Mouse (Mus musculus) left cerebral cortex, adult 2 months (tissue): ENCODE measurements at regions not wholly inside any gene's neighbourhood (a gene's known extent, or its start where the extent isn't known, plus 50 kb on each side); places are given as distances from the start of the nearest gene placed in this dataset.
"Not testable (repeated sequence)": the region's sequence is repeated elsewhere in the genome, so short reads cannot be mapped to it uniquely, and the experiment has no call there.

ENCODE experiments used
- DNase-seq, 2 experiments: peaks; one replicate each; pipeline ENCODE4 v3.0.0; 2021 to 2022; ENCODE audit warnings: low spot score in 2 of 2, mixed read lengths in 1 of 2; ENCODE audit errors: extremely low spot score in 1 of 2
- H3K27ac ChIP-seq: fragments of 200-600 bp; 2 replicates; pipeline ENCODE4 v1.8.1; 2022
- H3K4me3 ChIP-seq: fragments of 200-600 bp; 2 replicates; pipeline ENCODE4 v1.8.1; 2022
- CTCF ChIP-seq: fragments of 200-600 bp; IDR thresholded peaks from 2 replicates; pipeline ENCODE4 v1.8.1; 2022; ENCODE audit warnings: antibody characterized with exemption, mild to moderate bottlenecking, moderate library complexity
- intact Hi-C: fragments of 180-260 bp; cut with DNase I; formaldehyde crosslinking; loops from one replicate; pipeline ENCODE4 v1.15.1; 2025

DNA sequence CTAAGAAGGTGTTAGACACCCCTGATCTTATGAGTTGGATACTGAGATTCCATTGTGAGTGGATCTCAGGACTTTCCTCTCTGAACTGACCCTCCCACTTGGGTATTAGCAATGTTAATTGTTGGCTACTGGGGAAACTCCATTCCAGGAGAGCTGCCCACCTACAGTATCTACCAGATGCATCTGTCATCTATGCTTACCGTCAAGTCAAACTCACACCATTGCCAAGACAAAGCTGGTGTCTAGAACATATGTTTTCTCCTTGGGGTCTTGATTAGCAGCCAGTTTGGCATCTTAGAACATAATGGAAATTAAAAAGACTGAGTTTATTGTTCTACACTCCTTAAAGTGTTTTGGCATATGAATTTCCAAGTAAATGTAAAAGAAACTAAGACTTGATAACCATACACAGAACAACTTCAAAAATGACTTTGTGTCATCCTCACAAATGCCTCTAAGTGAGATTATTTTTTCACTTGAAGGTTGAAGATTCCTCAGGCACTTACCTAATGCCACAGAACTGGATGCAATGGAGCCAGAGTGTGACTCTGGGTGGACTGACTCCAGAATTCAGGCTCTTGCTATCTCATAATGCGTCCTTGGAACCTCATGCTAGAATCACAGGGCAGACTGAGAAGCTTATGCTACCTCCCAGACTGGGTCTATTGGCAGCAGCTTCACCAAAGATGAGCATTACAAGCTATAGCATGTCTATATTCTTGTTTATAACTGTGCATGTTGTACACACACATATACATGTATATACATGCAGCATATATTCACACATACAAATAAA lies 107.5 kb upstream of the Rnf152 start:
- Histone ChIP-seq H3K27ac (no peak overlapping the region), H3K4me3 (no peak overlapping the region)
- intact Hi-C loops: no loop called here
- DNase-seq: no peak
- no peak for TF ChIP-seq CTCF

DNA sequence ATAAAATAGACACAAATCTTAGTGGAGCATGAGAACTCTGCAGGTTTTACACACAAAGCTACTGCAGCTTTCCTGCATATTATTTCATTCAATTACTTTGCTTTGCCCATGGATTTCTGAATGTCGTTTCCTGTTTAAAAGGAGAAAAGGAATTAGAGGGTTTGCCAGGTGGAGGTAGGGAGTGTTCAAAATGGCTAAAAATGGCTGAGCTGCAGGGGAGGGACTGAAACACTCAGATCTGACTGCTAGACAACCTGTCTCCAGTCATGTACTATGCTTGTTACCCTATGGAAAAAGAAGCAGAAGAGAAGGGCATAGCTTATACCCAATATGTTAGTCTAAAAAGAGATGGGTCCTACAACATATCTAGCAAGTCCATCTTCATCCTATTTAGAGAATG lies 106.2 kb upstream of the Rnf152 start:
- DNase-seq: no peak
- no peak overlapping the region for H3K27ac ChIP-seq
- intact Hi-C loops: no loop called here

DNA sequence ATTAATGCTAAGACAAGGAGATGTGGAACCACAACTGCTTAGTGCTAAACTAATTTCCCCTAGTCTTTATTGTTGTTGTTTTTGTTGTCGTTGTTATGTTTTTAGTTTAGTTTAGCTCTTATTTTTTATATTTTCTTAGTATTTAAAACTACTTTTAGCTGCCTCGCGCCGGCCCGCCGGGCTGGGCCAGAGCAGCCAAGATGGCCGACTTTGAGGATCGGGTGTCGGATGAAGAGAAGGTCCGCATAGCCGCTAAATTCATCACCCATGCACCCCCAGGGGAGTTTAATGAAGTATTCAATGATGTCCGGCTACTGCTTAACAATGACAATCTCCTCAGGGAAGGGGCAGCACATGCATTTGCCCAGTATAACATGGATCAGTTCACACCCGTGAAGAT lies 99.3 kb upstream of the Rnf152 start:
- H3K4me3 ChIP-seq, H3K27ac ChIP-seq, intact Hi-C loops, DNase-seq: not testable (repeated sequence)

More for the DNA sequence above, 106.2 kb upstream of the Rnf152 start:
- H3K4me3 ChIP-seq: no peak overlapping the region
- no peak for TF ChIP-seq CTCF

DNA sequence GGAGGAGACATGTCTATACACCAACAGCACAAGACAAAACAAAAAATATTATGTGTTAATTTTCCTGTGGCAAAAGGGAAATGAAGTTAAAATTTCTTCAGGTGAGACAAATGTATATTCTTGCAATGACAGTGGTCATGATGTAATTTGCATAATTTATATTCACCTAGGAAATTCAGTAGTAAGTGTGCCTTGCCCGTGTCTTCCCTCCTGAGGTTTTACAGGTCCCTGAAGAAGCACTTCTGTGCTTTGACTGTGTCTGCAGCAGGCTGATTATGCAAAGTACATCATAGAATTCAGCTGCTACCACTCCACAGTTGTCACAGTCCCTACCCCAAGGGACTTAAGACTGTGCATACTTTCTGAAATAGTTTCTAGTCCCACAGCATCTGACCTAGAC lies 98.2 kb upstream of the Rnf152 start:
- DNase-seq: no peak
- H3K27ac ChIP-seq: no peak overlapping the region
- no peak overlapping the region for H3K4me3 ChIP-seq
- TF ChIP-seq CTCF: no peak
- intact Hi-C loops: no loop called here

DNA sequence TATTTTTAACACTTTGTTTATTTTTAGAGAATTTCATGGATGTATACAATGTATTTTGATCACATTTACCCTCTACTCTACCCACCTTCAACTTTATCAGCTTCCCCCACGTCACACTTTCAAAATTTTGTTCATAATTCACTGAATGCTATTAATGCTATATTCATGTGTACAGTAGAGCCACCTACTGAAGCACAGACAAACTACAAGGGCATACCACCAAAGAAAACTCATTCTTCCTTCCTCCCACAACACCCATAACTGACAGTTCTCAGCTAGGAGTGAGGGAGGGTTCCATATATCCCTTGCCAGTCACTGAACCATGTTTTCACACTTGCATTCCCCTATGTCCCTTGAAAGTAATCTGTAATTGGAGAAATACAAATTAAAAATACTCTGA lies 89.7 kb upstream of the Rnf152 start:
- intact Hi-C loops: no loop called here
- Histone ChIP-seq H3K4me3 (no peak overlapping the region), H3K27ac (no peak overlapping the region)
- peak; percentile 38 for TF ChIP-seq CTCF
- DNase-seq: no peak

DNA sequence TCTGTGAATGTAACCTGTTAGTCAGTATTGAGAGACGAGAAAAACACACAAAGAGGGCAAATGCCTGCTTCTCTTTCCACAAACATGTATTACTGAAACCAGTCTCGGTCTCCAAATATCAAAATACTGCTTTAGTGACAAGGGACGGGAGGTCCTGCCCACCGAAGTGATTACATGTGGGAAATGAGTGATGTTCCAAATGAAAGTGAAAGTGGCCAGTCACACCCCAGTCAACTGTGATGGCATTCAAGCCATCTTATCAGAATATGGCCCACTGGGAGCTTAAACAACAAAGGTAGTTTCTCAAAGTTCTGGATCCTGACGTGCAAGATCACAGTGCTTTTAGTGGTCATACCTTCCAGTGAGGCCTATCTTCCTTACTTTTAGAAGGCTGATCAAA lies 87.0 kb upstream of the Rnf152 start:
- no peak for DNase-seq

DNA sequence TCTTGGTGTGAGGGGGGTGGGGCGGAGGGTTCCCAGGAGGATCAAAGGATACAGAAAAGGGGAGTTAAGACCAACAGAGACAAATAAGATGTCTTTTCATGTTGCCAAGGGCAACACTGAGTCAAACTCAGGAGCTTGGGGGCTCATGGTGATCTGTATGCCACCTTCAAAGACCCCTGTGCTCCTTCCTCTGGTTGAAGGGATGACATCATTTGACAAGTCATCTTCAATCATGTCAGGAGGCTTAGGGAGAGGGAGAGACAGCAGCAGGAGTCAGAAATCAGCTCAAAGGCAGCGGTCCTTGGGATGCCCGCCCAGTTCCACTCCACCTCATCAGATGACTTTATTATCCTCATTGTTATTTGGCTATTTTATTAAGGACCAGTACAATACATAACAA lies 83.8 kb upstream of the Rnf152 start:
- H3K4me3 ChIP-seq: no peak overlapping the region
- no peak for DNase-seq
- intact Hi-C loops: no loop called here
- TF ChIP-seq CTCF: no peak
- no peak overlapping the region for H3K27ac ChIP-seq

More for the DNA sequence above, 87.0 kb upstream of the Rnf152 start:
- Histone ChIP-seq H3K27ac (no peak overlapping the region), H3K4me3 (no peak overlapping the region)
- intact Hi-C loops: no loop called here
- no peak for TF ChIP-seq CTCF

DNA sequence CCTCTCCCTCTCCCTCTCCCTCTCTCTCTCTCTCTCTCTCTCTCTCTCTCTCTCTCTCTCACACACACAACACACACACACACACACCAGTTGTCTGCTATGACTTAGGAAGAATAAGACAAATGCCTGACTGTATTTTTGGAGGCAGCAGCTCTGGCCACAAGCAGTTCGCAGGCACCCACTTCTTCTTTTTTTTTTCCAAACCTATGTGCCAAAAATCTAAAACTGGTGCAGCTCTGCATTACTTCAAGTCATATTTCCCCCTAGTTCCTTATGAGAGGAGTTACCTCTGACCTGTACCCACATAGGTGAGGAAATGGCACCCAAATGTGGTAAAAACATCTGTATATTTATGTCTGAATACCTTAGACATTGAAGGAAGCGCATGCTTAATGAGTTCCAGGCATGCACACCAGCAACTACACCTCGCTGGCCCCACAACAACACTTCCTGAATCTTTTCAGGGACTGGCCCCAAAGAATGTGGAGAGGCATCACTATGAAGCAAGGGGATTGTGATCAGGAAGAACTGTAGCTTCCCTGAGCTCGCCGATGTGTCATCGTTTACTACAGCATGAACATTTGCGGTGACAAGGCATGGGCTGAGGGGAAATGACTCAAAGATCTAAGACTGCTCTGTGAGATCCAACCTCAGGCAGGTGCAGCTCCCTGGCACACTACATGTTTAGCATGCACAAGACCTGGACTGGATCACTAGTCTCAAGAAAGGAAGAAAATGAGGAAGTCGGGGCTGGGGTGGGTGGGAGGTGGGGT lies 78.3 kb upstream of the Rnf152 start:
- no peak for TF ChIP-seq CTCF
- H3K27ac ChIP-seq: no peak overlapping the region
- no peak for DNase-seq
- intact Hi-C loops: no loop called here
- no peak overlapping the region for H3K4me3 ChIP-seq

DNA sequence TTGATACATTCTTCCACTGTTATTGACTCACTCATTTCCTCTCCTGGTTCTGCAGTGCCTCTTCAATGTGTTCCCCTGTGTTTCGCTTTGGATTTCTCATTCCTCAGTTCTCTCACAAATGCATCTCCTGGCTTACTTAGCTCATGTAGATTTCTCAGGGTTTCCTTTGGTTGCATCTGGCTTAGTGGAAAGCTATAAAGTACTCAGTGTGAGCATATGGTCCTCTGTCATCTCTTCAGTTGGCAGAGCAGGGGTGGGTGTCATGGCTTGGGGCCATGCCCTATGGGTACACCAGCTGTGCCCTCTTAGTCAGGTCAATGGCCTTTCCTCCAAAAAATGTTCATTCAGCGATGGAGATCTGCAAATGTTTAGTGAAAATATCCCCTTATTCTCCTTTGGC lies 77.4 kb upstream of the Rnf152 start:
- TF ChIP-seq CTCF: no peak
- intact Hi-C loops: no loop called here
- Histone ChIP-seq H3K27ac (no peak overlapping the region; the same call in 1 of the 2 replicates), H3K4me3 (no peak overlapping the region)
- DNase-seq: no peak

DNA sequence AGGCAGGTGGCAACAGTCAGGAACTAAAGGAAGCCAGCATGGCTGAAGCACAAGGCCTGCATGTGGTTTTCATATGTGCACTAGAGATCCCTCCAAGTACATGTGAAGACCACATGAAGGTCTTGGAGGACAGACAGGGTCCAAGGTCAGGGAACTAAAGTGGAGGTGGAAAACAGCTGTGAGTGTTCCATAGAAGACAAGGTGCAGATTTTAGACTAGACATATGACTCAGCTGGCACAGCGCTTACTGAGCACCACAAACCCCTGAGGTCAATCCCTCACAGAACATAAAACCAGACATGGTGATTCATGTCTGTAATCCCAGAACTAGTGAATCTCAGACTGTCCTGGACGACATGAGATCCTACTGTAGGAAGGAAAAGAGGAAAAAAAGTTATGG lies 75.3 kb upstream of the Rnf152 start:
- intact Hi-C loops: no loop called here
- no peak for DNase-seq
- Histone ChIP-seq H3K4me3 (no peak overlapping the region), H3K27ac (no peak overlapping the region)
- no peak for TF ChIP-seq CTCF

DNA sequence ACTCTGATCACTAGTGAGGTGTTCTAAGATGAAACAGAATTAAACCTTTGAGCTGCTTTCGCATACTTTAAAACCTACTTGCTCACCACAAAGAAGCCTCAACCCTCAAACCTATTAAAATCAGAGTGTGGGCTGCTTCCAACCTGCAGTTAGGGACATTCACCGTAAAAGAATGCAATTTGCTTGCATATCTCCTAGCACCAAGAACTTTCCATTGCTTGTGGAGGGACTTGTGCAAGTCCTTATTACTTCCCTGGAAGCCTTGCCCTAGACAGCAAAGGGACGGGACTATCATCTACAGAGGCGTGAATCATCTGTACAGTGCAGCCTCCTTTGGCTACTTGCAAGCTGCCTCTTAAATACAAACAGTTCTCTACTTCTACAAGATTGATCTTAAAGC lies 74.2 kb upstream of the Rnf152 start:
- intact Hi-C loops: no loop called here
- no peak overlapping the region for H3K4me3 ChIP-seq
- TF ChIP-seq CTCF: no peak
- no peak for DNase-seq
- no peak overlapping the region for H3K27ac ChIP-seq

DNA sequence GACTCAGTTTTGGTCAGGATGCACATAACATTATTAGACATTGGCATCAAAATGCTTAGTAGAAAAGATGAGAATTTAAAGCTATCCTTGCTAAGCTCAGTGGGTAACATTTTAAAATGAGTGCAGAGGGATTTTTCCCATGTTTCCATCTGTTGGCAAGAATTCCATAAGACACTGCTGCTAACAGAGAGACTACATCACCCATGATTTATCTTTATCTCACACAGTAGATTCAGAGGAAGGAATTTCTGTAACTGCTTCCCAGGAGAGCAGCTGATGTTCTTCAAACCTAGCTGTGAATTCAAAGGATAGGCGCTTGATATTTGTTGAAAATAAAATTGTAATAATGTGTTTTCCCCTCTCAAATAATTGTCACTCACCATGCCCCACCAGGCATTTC lies 71.7 kb upstream of the Rnf152 start:
- no peak for DNase-seq
- Histone ChIP-seq H3K27ac (no peak overlapping the region), H3K4me3 (no peak overlapping the region)
- intact Hi-C loops: no loop called here
- no peak for TF ChIP-seq CTCF

DNA sequence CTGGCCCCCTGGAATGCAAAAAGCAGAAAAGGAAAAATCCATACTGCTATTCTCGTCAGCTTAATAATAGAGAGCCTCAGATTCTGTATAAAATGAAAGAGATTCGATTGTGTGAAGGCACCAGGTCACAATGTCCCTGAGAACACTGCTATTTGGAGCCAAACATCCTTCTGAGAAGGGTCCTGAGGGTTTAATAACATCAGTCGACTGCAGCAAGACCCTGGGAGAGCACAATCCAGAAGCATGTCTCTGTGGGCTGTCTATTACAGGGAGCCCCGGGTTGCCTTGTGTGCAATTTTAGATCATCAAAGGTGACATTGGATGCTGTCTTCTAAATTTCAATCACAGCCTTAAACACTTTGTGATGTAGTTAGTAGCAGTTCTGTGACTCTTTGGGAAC lies 69.6 kb upstream of the Rnf152 start:
- intact Hi-C loops: no loop called here
- Histone ChIP-seq H3K27ac (no peak overlapping the region), H3K4me3 (no peak overlapping the region)
- no peak for TF ChIP-seq CTCF
- no peak for DNase-seq
